ENCODE assay signal across 8 mouse cellular contexts in genomic region chr7:127470743-127471645, GRCm38 (mm10). TPM values are rescaled to one million over a fixed set of nuclear protein-coding genes. Genes with fewer than 3 reads are reported as not detected.
DNase-seq lines count a peak whose midpoint lies in the region; ATAC-seq lines count a peak whose summit lies in the region.

No protein-coding gene starts in this region.

- H3K4me2 ChIP-seq in lung, embryonic 16.5 days (ENCODE audit: low read depth, low read length): peak overlapping the region; percentile 93

- DNase-seq in MEL-GATA-1-ER (ENCODE audit: extremely low read depth, low read depth): peak; percentile 97
- peak; percentile 87 for DNase-seq in cerebellum, adult 8-10 months
- DNase-seq in forelimb bud, embryonic 11.5 days (ENCODE audit: low read depth, low spot score): peak; percentile 96
- peak; percentile 92 for DNase-seq in layer of hippocampus, adult 9-10 months (ENCODE audit: low spot score)
- DNase-seq in ovary, postnatal 10 days (ENCODE audit: low spot score): peak; percentile 56
- DNase-seq in thymus, postnatal 10 days (ENCODE audit: low spot score in 2 of 2): peak; percentile 84 to 88

- peak overlapping the region; percentile 72 for H3K4me3 ChIP-seq in lung, embryonic 16.5 days (ENCODE audit: low read length)

- peak; percentile 88 for ATAC-seq in hematopoietic stem cell, adult 5-6 weeks (replicated peaks in 1 of 2; ENCODE audit: insufficient read depth in 1 of 2, low FRiP score in 2 of 2, low TSS enrichment in 1 of 2, low read depth in 1 of 2, poor library complexity in 2 of 2, severe bottlenecking in 2 of 2)
- ATAC-seq in lung, embryonic 16.5 days (ENCODE audit: low read depth): peak; percentile 95

- H3K36me3 ChIP-seq in lung, embryonic 16.5 days (ENCODE audit: control insufficient read depth, insufficient read depth, low read length): peaks cover 23% of the 10 kb centered on the region

- peaks cover 16% of the 10 kb centered on the region for H3K4me1 ChIP-seq in lung, embryonic 16.5 days (replicated peaks; ENCODE audit: control insufficient read depth, insufficient read depth, low read length)

- under 1% methylated on average over 46 of the region's 46 CpGs for WGBS in lung, embryonic 16.5 days

- no peaks in the 10 kb centered on the region for H3K27me3 ChIP-seq in lung, embryonic 16.5 days (ENCODE audit: control insufficient read depth, insufficient read depth, low read depth, low read length)

- H3K27ac ChIP-seq in lung, embryonic 16.5 days (ENCODE audit: low read length): peak overlapping the region; percentile 99

- peak overlapping the region; percentile 91 for H3K9ac ChIP-seq in lung, embryonic 16.5 days (ENCODE audit: low read length)

- H3K9me3 ChIP-seq in lung, embryonic 16.5 days (ENCODE audit: control insufficient read depth, low read length): no peaks in the 10 kb centered on the region

RNA-seq across cellular contexts. Expression of gene Fbrs, which starts 8.0 kb away (rescaled TPM):
- 15.2 and 27.3 TPM in 2 replicates for total RNA-seq in hematopoietic stem cell, adult 5-6 weeks (2017)
- 9.9 and 11.1 TPM in 2 replicates for polyA plus RNA-seq in lung, embryonic 16.5 days (2015; fragmentation: Nextera tagmentation; extraction: Ambion mirVana)

RNA-seq across cellular contexts. Expression of gene Prr14, which starts 11.6 kb away (rescaled TPM):
- 23.6 and 29.6 TPM in 2 replicates for total RNA-seq in hematopoietic stem cell, adult 5-6 weeks (2017)
- polyA plus RNA-seq in lung, embryonic 16.5 days (2015; fragmentation: Nextera tagmentation; extraction: Ambion mirVana): 38.6 and 43.3 TPM in 2 replicates

RNA-seq across cellular contexts. Expression of gene Zfp689, which starts 22.0 kb away (rescaled TPM):
- 3.1 and 4.3 TPM in 2 replicates for total RNA-seq in hematopoietic stem cell, adult 5-6 weeks (2017)
- polyA plus RNA-seq in lung, embryonic 16.5 days (2015; fragmentation: Nextera tagmentation; extraction: Ambion mirVana): 6.4 and 6.7 TPM in 2 replicates

RNA-seq across cellular contexts. Expression of gene Srcap, which starts 40.8 kb away (rescaled TPM):
- 24.2 and 38.4 TPM in 2 replicates for total RNA-seq in hematopoietic stem cell, adult 5-6 weeks (2017)
- 33.7 and 37.9 TPM in 2 replicates for polyA plus RNA-seq in lung, embryonic 16.5 days (2015; fragmentation: Nextera tagmentation; extraction: Ambion mirVana)

RNA-seq across cellular contexts. Expression of gene Gm42715, which starts 48.4 kb away (rescaled TPM):
- 8.9 and 9.1 TPM in 2 replicates for total RNA-seq in hematopoietic stem cell, adult 5-6 weeks (2017)
- polyA plus RNA-seq in lung, embryonic 16.5 days (2015; fragmentation: Nextera tagmentation; extraction: Ambion mirVana): 14.6 and 15.2 TPM in 2 replicates

Comparison
In these comparisons a context has a peak if more than half of its experiments do, and no peak if none do; other contexts are left out.
1. Peak in every context shown above with its lines: DNase-seq, ATAC-seq, H3K4me3 ChIP-seq and H3K27ac ChIP-seq.